Mouse (Mus musculus): Measurements from ENCODE around the gene Pik3cb. TPM values are rescaled to one million over a fixed set of nuclear protein-coding genes. Genes with fewer than 3 reads are reported as not detected.

The Pik3cb gene
- 10 to 100 TPM; 23.3 to 23.9 TPM for total RNA-seq (2021)

GRCm38 (mm10) chr9:99140063-99140882, at the start of gene Pik3cb:
Gene Pik3cb, minus strand, starts transcription at chr9:99140621.
- intact Hi-C loops (cut with DNase I): loop anchor here (1.0 to 5.0 kb wide), 2 partner anchors 73 to 103 kb away; partner anchors contain the start of gene Cep70

DNA sequence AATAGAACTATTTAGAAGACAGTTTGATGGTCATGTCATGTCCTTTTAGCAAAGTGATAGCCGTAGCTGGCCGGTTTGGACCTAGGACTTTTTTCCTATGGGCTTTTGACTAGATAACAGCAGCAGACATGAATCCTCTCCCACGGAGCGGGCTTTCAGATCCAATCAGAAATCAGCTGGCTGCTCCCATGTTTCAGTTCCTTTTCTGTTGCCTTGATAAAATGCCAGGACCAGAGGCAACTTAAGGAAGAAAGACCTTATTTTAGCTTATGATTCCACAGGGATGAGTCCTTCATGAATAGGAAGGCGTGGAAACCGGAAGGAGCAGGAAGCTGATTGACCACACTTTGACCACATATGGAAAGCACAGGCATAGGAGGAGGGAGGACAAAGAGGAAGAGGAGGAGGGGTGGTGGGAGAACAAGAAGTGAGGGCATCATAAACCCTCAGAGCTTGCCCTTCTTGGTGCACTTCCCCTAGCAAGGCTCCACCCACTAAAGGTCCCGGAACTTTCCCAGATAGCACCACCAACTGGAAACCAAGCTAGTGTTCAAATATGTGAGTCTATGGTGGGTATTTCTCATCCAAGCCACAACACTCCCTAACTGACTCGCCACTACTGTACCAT, 42.7 kb upstream of the Pik3cb start:
- no peak for DNase-seq (ENCODE audit: low spot score in 2 of 2)
- intact Hi-C loops (cut with DNase I): no loop called here

More at GRCm38 (mm10) chr9:99140063-99140882, at the start of gene Pik3cb:
- peak; percentile 95 to 98 for DNase-seq (ENCODE audit: low spot score in 2 of 2)

GRCm38 (mm10) chr9:99182121-99182520, 41.7 kb upstream of the Pik3cb start:
- intact Hi-C loops (cut with DNase I): no loop called here

DNA sequence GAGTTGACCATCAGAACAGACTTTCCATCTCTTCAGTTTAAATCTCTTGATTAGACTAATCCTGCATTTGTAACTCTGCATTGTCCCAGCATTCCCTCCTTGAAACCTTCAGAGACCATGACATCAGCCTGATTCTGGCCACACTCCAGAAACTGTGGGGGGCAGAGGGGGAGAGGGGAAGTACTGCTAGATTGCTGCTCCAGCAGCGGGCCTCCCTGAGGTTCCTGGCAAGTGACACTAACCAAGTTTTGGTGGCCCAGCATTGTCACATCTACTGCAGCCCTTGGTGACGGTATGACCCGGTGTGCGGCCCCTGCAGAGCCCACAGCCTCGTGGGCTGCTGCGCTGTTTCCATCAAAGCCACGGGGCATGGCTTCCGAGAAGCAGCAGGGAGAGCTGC, 39.9 kb upstream of the Pik3cb start:
- DNase-seq (ENCODE audit: low spot score in 2 of 2): no peak
- intact Hi-C loops (cut with DNase I): no loop called here

More at GRCm38 (mm10) chr9:99182121-99182520, 41.7 kb upstream of the Pik3cb start:
- DNase-seq (ENCODE audit: low spot score in 2 of 2): no peak

DNA sequence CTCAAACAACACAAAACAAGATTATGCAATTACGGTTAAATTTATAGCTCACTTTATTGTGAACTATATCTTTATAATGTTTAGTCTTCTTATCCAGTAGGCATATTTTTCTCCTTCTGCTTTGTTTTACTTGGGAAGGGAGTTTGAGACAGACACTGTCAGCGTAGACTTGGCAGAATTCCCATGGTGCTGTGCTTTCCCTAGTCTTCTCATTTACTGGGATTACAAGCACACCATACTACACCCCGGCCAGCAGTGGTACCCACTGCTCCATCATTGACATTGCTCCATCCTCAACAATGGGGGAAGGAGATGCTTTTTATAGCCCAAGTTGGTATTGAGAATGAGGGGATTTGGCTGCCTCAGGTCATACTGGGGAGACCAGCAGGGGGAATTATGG, 38.3 kb upstream of the Pik3cb start:
- intact Hi-C loops (cut with DNase I): no loop called here
- no peak for DNase-seq (ENCODE audit: low spot score in 2 of 2)

- intact Hi-C loops (cut with DNase I): no loop called here
- no peak for DNase-seq (ENCODE audit: low spot score in 2 of 2)
Measured at GRCm38 (mm10) chr9:99175774-99176173, 35.4 kb upstream of the Pik3cb start.

DNA sequence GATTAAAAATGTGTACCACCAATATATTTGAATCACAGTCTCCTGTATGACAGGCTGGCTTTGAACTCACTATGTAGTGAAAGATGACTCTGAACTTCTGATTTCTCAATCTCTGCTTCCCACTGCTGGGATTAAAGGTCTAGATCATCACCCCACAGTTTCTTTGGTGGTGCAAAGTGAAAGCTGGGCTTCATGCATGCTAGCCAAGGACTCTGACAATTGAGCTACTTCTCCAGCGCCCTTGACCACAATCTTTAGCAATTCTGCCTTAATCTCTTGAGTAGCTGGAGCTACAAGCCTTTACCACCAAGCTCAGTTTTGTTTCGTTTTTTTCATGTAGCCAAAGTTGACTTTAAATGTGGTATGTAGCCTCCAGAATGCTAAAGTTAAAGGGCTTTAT, 32.4 kb upstream of the Pik3cb start:
- intact Hi-C loops (cut with DNase I): no loop called here
- no peak for DNase-seq (ENCODE audit: low spot score in 2 of 2)

- no peak for DNase-seq (ENCODE audit: low spot score in 2 of 2)
- intact Hi-C loops (cut with DNase I): no loop called here
Measured at GRCm38 (mm10) chr9:99171186-99171585, 30.8 kb upstream of the Pik3cb start.

- intact Hi-C loops (cut with DNase I): no loop called here
- no peak for DNase-seq (ENCODE audit: low spot score in 2 of 2)
Measured at GRCm38 (mm10) chr9:99169029-99169428, 28.6 kb upstream of the Pik3cb start.

GRCm38 (mm10) chr9:99166946-99167345, 26.5 kb upstream of the Pik3cb start:
- intact Hi-C loops (cut with DNase I): no loop called here
- DNase-seq (ENCODE audit: low spot score in 2 of 2): no peak

GRCm38 (mm10) chr9:99165956-99166355, 25.5 kb upstream of the Pik3cb start:
- no peak for DNase-seq (ENCODE audit: low spot score in 2 of 2)
- intact Hi-C loops (cut with DNase I): no loop called here

DNA sequence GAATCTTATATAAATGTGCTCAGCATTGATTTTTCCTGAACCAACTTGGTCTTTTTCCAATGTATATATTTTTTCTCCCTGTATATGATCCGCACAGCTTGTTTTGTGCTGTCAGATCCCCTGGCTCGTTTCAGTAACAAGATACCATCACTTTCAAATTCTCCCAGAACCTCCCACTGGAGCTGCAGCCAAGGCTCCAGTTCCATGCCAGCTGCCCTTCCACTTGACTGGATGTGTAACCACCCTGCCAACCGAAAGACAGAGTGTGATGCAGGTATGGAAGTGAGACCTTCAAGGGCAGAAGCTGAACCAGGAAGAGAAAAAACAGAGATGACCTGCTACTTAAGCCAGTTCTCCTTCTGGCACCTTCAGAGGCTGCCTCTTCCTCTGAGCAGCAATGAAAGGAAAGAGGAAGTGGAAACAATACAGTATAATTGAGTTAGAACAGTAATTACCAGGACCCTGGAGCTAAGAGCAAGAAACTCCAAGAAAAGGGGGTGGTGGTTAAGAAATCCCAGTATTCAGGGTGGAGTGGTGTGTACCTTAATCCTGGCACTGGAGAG, 24.3 kb upstream of the Pik3cb start:
- intact Hi-C loops (cut with DNase I): no loop called here
- no peak for DNase-seq (ENCODE audit: low spot score in 2 of 2)

DNA sequence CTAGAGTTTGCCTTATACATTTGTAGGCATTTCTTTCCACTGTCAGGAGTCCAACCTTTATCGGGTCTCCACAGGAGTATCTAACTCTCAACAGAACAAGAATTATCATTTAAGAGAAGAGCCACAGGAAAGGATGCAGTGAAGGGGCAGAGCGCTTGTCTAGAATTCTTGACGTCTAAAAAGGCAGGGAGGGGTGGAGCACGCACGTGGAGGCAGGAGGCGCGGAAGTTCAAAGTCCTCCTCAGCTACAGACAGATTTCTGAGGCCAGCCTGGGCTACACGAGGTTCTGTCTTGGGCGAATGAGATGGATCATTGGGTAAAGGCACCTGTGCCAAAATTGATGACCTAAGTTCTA, 23.7 kb upstream of the Pik3cb start:
- no peak for DNase-seq (ENCODE audit: low spot score in 2 of 2)
- intact Hi-C loops (cut with DNase I): no loop called here

DNA sequence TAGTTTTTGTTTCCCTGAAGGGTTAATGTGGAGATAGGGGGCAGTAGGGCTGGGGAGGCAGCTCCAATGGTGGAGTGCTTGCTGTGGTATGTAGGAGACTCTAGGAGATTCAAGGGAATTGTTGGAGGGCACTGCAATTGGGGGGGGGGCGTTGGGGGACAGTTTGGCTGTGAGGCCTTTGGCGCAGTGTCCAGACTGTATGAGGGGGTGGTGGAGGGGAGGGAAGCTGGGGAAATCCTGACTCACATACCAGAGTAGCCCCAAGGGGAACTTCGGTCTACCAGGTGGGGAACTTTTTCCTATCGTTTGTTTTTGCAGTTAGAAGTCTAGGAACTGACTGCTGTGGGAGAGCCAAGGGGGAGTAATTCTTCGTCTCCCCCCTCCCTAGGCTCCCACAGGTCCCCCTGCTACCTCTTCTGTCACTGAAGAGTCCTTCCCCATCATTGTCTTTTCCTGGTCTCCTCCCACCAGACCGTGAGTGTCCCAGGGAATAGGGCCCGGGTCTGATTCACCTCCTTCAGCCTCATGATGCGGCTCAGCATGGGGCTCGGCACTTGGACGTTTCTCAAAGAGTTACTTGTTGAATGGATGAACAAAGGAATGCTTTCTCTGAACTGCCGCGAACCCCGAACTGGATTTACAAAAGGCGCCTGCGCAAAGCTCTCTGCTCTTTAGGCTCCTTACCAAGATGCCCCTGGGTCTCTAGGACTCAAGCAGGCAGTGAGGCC, 23.2 kb upstream of the Pik3cb start:
- DNase-seq (ENCODE audit: low spot score in 2 of 2): peak in 1 of 2 experiments; percentile 10
- intact Hi-C loops (cut with DNase I): no loop called here

DNA sequence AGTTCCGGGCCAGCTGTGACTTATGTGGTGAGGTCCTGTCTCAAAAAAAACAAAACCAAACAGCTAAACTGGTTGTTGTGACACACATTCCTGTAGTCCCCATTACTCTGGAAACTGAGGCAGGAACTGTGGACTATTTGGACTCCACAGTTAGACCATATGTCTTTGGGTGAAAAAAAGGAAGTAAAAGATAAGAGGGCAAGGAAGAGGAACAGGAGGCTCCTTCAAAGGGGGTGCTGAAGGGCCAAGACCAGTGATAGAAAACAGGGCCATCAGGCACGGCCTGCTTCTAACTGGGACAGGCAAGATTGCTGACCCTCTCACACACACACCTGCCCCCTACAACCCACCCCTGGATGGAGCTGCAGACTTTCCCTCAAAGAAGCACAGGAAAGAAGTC, 22.4 kb upstream of the Pik3cb start:
- DNase-seq (ENCODE audit: low spot score in 2 of 2): no peak
- intact Hi-C loops (cut with DNase I): no loop called here

GRCm38 (mm10) chr9:99160780-99161179, 20.4 kb upstream of the Pik3cb start:
- no peak for DNase-seq (ENCODE audit: low spot score in 2 of 2)
- intact Hi-C loops (cut with DNase I): no loop called here

- no peak for DNase-seq (ENCODE audit: low spot score in 2 of 2)
- intact Hi-C loops (cut with DNase I): no loop called here
Measured at GRCm38 (mm10) chr9:99159932-99160331, 19.5 kb upstream of the Pik3cb start.

GRCm38 (mm10) chr9:99158708-99159107, 18.3 kb upstream of the Pik3cb start:
- no peak for DNase-seq (ENCODE audit: low spot score in 2 of 2)
- intact Hi-C loops (cut with DNase I): no loop called here

- intact Hi-C loops (cut with DNase I): no loop called here
- DNase-seq (ENCODE audit: low spot score in 2 of 2): no peak
Measured at GRCm38 (mm10) chr9:99158203-99158632, 17.8 kb upstream of the Pik3cb start.

DNA sequence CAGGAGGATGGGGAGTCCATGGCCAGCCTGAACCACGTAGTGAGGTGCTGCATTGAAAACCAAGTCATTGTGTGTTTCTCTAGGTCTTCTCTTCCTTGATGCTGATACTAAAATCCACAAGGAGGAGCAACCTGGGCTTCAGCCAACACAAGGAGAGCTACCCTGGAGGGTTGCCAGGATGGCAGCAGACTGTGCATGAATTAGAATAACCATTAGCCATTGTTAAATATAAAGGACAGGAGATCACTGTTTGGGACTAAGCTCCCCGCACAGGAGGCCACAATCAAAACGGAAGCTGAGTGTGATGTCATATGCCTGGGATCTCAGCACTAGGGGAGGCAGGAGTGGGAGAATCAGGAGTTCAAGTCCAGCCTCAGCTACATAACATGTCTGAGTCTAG, 13.2 kb upstream of the Pik3cb start:
- DNase-seq (ENCODE audit: low spot score in 2 of 2): no peak

More for the DNA sequence above, 13.2 kb upstream of the Pik3cb start:
- intact Hi-C loops (cut with DNase I): no loop called here

All from left cerebral cortex, postnatal 36 days (tissue).